Mouse (Mus musculus): ENCODE results near the gene Arhgef38. TPM values are rescaled to one million over a fixed set of nuclear protein-coding genes. Genes with fewer than 3 reads are reported as not detected.

Gene Arhgef38
- not detected for total RNA-seq (2021)
- long read RNA-seq, experiment 1, result 0 reads
- long read RNA-seq, experiment 2, result 0 reads

DNA sequence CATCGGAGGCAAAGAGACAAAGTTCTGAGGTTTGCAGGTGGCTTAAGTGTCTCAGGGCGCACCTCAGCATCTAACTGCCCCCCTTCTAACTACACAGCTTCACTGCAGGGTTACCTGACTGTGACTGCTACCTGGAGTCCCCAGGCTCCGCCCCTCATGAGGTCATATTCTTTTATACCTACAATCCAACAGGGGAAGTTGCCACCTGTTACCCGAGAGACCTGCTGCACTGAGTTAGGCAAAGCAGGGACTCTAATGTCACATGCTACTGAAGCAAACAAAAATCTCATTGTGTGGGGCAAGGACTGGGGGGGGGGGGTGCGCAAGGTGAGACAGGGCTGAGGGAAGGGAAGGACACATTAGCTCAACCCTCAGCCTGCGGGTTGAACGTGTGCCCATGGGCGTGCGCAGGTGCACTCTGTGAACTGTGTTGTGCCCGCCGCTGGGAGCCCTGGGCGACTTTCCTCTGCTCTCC lies at the start of gene Arhgef38:
Gene Arhgef38, minus strand, starts transcription at position 129 of the 475 bp plus-strand sequence.
- no peak for DNase-seq

DNA sequence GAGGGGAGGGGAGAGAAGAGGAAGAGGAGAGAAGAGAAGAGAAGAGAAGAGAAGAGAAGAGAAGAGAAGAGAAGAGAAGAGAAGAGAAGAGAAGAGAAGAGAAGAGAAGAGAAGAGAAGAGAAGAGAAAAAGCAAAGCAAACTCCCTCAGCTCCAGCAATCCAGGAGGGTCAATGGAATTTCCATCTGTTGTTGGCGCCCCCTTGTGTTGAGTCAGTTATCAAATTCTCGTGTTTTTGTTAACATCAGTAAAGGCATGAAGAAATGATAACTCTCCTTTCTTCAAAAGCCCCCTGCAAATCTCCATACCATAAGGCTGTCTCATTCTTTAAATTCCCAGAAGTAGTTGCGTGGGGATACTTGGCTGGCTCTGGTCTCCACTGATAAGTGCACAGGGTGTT lies 37.1 kb upstream of the Arhgef38 start:
- DNase-seq, result peak; percentile 77 to 84

DNA sequence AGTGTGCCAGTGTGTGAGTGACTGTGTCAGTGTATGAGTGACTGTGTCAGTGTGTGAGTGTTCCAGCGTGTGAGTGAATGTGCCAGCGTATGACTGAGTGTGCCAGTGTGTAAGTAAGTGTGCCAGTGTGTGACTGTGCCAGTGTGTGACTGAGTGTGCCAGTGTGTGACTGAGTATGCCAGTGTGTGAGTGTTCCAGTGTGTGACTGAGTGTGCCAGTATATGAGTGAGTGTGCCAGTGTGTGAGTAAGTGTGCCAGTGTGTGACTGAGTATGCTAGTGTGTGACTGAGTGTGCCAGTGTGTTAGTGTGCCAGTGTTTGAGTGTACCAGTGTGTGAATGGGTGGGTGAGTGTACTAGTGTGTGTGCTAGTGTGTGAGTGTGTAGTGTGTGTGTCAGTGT lies 24.1 kb upstream of the Arhgef38 start:
- DNase-seq, result no peak

DNA sequence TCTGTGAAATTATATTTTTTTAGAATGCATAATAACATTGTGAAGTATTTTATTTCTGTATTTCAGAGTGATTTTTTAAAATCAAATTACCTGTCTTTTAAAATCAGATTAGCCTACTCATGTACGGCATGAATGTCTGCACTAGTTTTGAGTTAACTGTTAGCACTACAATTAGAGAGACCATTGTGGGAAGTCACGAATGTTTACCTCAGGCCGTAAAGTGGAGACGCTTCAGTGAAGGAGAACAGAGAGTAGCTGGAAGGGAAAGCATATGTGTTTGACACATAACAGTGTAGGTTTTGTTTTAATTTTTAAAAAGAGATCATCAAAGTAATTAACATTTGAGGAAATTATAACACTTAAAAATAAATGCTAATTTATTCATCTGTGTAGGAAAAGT lies 21.1 kb upstream of the Arhgef38 start:
- no peak for DNase-seq

DNA sequence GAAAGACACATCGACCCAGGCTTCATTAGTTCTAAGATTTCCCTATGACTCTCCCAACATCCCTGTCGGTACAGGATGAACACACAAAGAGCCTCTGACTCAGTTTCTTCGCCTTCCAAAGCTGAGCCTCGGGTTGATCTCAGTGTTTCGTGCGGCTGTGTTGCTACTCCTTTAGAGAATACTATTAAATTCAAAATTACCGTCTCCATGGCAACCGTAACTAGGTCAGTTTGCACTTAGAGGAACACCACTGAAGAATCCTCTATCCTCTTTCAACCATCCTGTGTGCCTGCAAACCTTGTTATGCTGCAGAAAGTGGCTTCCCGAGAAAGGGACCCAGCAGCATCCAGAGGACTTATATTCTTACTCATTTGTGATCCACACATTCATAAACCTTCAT lies 9.3 kb upstream of the Arhgef38 start:
- DNase-seq, result no peak

DNA sequence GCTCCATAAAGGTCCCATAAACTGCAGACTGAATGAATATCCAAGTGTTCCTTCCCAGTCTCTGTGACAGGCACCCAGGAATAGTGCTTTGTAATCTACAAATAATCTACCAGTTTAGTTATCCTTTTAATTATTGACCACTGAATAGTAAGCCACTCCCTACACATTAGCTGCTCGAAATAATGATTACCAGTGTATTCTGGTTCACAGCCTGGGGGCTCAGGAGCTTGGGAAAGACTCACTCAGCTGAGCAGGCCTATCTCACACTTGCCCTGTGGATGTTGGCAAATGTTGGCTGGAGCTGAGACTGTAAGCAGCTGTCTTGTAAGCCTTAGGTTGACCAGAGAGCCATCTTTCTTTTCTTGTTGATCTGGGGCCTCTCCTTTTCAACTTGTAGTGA lies 7.2 kb upstream of the Arhgef38 start:
- DNase-seq, result no peak

DNA sequence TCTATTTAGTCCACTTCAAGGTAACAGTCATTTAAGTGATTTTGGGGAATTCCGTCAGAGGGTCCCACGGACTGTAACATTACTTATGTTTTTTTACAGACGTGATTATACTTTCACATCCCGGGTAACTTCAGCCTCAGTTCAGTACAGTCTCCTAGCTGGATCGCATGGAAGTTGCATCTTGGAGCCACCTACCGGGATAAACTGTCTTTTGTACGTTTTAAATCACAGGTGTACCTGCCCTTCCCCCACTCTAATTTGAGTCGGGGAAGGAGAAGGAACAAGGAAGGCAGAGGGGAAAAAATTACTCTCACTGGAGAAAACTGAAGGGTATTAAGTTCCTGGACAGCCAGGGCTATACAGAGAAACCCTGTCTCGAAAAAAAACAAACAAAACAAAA lies 756 bp downstream of the Arhgef38 start:
- no peak for DNase-seq

DNA sequence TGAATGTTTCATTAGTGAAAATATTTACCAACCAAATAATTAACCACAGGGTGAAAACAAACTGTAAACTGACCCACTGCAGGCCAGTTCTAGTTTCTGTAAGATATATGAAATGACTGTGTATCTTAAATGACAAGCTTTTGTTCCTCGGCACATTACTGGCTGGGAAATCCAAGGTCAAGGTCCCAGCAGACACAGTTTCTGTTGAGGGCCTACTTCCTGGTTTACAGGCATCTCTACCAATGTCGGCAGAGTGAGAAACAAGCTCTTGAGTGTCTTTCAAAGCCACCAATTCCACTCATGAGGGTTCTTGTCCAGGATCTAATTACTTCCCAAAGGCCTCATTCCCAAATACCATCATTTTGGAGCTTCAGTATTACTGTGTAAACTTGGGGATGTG lies 4.3 kb downstream of the Arhgef38 start:
- peak in 1 of 2 experiments; percentile 5 for DNase-seq

DNA sequence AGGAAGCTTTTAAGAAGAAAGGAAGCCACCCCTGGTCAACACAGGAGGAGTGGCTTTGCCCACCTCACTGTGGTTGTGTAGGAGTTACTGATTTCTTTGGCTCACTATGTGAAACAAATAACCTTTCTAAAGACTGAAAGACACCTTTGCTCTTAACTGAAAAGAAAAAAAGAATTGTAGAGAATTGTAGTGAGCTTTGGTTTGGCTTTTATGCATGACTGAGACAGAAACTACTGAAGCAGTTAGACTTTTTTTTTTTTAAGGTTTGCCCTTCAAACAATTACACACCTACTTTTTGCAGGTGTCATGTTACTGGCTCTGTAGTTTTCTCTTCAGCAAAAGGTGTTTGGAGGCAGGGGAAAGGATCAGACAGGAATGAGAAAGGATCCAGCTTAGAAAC lies 5.2 kb downstream of the Arhgef38 start:
- DNase-seq, result no peak

DNA sequence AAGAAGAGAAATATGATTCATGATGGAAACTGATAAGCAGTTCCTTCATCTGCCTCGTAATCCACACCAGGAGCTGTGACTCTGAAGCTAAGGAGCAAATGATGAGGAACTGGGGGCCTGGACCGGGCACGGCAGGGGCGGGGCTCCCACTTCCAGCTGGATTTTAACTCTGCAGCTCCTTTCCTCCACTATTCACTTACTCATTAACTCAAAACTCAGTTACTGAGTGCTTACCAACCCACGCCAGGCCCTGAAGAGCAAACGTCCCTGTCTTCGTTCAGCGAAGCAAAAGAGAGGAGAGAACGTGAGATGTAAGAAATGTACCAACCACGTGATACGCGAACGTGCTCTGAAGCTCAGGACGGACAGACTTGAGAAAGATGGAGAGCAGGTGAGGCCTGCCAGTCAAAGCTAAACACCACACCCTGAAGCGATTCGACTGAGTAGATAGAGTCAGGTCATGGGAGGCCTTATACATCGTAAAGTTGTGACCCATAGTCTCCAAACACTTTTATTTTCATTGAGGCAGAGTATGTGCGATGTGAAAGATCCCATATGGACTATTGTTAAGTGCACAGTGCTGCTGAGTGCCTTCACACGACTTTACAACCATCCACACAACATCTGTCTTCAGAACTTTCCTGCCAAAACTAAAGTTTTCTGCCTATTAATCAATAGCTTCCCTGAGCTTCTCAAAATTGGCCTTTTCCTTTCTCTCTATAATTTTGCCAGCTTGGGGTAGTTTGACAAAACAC lies 7.3 kb downstream of the Arhgef38 start:
- no peak for DNase-seq

DNA sequence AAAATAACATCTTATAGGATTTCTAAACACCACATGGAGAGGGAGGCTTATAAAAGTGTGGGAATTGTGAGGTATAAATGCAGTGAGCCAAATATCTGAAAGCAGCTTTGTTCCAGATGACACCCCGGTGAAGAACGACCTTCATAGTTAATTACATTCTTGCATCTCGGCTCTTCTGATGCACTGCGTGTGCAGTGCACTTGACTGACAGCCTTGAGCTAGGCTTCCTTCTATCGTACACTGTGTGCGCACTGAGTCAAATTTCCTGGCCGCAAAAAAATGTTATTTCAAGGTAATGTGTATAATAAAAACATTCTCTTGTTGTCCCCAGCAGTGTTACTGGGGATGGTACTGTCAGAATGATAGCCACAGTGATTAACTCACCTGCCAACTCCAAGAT lies 16.2 kb downstream of the Arhgef38 start:
- DNase-seq, result no peak

DNA sequence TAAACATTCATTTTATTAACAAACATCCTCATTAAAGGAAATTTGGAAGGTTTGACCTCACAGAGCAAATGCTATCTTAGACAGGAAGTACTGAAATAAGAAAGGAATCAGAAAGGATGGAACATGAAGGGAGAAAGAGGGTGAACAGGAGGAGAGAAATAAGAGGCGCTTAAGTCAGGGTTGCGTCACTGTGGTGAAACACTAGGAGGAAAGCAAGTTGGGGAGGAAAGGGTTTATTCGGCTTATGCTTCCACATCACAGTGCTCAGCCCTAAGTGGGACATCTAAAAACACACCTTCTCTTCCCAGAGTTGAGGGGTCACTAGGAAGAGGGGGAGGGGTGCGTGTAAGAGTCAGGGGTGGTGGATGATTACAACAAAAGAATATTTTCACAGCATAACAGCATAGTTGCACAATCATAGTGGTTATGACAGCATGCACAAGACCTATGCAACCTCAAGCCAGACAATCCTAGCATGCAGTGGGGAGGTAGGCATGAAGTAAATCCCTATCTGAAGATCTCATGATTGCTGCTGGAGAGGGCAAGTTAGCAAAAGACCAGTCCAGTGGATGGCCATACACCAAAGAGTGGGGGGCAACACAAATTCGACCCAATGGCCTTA lies 19.4 kb downstream of the Arhgef38 start:
- DNase-seq, result no peak

DNA sequence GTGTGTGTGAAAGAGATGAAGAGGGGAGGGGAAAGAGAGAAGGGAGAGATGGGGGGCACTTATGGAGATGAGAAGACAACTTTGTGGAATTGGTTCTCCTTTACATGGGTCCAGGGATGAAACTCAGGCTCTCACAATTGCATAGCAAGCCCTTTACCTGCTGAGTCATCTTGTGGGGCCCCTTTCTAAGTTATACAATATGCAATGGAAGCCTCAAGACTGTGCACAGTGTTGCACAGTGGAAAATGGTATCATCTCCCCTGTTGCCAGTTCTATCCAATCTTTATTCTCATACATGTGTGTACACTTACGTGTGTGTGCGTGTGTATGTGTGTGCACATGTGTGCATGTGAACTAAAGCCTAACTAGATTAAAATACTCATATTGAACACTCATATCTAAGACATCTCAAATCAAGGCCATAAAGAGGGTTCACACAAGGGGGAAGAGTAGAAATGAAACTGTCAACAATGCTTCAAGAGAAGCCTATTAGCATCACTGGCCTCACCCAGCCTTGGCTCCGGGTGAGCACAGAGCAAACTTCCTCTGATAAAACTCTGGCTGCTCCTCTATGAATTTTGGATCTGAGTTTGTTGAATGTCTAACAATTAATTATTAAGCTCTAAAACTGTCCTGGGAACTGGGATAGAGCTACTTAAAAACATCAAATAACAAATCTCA lies 21.2 kb downstream of the Arhgef38 start:
- no peak for DNase-seq

DNA sequence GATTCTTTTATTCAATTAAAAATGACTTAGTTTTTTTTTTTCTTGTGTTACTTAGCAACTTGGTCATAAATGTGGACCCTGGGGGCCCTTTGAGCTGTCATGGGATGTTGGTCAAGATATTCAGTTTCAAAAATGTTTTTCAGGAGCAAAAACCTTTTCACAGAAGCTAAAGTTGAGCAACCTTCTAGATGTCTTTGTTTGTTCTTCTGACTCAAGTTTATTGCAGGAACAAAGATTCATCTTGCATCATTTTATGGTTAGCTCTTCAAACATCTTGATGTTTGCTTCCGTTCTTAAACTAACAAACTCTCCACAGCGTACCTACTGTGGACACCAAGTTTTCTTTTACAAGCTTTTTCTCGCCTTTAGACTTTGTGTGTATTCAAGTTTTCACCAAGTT lies 23.4 kb downstream of the Arhgef38 start:
- DNase-seq, result no peak

DNA sequence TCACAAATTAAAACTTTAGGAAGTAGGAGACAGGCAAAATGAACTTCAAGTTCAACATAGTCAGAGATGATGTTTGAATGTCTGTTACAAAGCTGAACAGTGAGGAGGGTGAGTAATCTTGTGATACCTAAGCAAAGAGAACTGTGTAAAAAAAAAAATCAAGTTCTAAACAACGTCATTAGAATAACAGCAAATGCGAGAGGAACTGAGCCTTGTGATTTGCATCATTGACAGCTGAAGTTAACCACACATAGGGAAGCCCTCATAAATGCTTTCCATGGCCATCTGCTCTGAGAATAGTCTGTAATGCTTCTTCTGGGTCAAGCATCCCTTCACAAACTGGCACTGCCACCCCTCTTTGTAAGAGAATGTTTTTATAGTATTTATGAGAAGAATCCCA lies 31.0 kb downstream of the Arhgef38 start:
- DNase-seq, result no peak

DNA sequence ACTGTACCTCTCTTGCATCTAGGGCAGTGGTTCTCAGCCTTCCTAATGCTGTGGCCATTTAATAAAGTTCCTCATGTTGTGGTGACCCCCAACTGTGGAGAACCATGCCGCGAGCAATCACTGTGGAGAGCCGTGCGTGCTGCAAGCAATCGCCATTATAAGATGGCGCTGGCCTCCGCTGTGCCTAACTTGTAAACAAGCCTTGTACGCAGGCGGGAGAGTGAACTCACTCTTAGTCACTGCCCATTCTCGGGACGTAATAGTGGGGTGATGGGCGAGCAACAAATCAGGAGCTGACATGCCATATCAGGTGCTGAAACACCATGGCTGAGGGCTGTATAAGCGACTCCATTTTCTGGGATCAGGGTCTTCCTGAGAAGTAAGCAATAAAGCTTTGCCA lies 32.6 kb downstream of the Arhgef38 start:
- DNase-seq, result no peak

DNA sequence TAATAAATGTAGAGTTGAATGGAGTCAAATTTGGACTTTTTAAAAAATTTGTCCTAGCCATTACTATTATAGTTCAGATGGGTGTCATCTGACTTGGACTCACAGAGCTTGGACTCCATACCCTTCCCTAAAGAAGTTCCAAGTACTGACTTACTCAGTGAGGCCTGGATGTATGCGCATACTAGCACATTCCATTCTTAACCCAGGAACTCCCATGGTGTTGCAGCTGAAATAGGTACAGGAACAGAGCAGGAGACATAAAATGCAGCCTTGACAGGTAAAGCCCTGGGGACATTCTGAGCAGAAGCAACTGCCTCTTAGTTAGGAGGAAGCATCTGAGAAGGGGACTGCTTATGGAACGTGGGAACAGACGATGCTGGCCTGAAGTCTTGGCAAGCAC lies 45.8 kb downstream of the Arhgef38 start:
- DNase-seq, result no peak

DNA sequence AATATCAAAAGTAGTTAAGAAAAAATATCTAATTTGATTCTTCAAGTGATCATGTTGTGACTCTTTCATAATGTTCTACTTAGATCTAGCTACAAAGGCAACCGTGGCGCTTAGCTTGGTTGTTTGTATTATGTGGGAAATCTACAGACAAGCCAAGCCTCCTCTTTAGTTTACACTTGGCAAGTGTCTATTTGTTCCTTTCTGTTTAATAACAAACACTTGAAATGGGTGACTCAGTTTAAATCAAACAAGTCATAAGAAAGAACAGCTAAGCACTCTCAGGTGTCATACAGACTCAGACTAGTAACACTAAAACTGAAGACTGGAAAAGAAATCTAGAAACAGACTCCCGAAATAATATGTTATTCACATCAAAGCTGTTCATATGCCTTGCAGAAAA lies 47.2 kb downstream of the Arhgef38 start:
- no peak for DNase-seq

DNA sequence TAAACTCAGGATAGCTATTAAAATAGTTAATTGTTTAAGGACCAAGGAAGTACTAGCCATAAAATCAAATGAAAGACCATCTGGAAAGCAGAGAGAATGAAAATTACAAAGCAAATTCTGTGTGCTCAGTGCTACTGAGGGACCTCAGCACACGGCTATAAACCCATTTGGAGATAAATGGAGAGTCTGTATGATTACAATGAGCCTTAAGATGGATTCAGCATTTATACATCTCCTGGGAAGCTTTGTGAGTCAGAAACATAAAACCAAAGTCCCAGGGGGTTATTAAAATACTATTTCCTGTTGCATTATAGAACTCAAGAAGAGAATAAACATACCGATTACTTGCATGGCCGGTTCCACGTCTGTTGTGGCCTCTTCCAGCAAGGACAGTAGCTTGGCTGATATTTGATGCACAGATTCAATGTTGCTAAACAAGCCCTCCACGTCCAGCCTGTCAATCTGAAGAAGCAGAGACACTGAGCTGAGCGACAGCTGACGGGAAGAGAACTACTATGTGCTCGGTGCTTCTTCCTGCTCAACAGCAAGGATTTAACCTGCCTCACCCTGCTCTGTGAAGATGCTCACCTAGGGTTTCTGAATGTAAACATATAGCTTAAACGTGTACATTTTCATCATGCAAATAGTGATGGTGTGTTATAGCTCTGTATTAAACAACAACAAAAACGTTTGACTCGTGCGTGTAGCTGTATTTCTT lies 58.6 kb downstream of the Arhgef38 start:
- no peak for DNase-seq

DNA sequence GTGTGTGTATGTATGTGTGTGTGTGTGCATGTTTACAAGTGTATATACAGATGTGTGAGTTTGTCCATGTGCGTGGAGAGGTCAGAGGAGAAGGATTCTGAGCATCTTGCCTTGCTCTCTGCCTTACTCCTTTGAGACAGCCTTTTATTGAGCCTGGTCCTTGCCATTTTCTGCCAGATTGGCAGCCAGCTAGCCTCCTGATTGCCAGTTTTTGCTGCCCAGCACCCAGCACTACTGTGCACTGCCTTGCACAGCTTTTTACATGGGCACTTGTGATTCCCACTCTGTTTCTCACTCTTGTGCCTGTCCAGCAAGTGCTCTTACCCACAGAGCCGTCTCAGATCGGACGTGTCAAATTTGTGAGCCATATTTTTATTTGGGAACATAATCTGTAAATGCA lies 62.5 kb downstream of the Arhgef38 start:
- no peak for DNase-seq

DNA sequence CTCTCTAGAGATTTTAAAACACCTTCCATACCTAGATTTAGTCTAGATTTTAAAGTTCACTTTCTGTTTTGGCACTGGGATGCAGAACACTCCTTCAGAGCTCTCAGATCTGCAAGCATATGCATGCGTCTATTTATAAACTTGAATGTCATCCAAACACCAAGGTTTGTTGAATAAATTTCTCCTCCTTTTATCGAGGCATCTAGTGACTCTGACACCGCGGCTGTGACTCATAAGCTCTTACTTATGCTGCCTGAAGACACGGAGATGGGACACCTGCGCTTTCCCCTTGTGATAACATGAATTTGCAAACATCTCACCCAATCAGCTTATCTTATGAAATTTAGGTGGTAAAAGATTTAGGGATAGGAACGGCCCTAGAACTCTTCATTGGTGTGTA lies 65.0 kb downstream of the Arhgef38 start:
- peak; percentile 3 to 15 for DNase-seq

DNA sequence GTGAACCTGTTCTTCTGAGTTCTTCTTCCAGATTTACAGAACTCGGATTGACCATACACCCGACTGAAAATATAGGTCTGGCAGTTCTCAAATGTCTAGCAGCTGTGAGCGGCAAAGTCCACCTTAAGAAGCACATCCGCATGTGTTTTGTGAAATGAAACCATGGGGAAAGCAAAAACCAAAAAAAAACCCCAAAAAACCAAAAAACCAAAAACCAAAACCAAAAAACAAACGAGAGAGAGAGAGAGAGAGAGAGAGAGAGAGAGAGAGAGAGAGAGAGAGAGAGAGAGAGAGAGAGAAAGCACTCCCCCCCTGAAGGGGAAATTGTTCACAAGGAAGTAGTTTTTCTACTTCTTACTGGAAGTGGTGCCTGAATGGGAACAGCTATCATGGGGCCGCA lies 67.2 kb downstream of the Arhgef38 start:
- DNase-seq, result no peak

DNA sequence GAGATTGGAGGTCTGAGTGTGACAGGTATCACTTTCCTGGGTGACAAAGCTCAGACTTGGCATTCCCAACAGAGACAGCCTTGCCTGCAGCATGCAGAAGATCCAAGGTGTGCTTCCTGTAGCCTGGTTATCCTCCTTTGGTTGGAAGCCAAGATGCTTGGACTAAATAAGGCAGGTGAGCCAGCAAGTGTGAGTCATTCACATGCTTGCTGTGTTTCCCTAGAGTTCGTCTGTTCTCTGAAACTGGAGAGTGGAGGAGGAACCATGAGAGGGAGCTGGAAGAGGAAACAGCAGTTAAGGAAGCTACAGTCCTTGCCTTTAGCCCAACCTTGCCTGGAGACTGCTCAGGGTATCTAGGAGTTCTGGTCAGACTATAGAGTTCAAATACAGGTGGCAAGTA lies 69.6 kb downstream of the Arhgef38 start:
- no peak for DNase-seq

All from adrenal gland, postnatal 36 days (tissue).